Mouse (Mus musculus): ENCODE measurements around the gene Pepd. TPM values are rescaled to one million over a fixed set of nuclear protein-coding genes. Genes with fewer than 3 reads are reported as not detected.
A peak's percentile ranks its signal among the peaks of the same experiment; 100 is the strongest.

The Pepd gene
- polyA plus RNA-seq, 1 experiment from 2014 or later: 68.2 TPM

- Histone ChIP-seq H3K4me1 (ENCODE audit: insufficient read depth) (no peaks in the 10 kb centered on the region), H3K4me2 (no peak overlapping the region), H3K27me3 (ENCODE audit: insufficient read depth, low read length) (no peaks in the 10 kb centered on the region), H3K9ac (no peak overlapping the region), H3K27ac (ENCODE audit: low read depth) (no peak overlapping the region), H3K9me3 (ENCODE audit: low read depth, low read length) (no peaks in the 10 kb centered on the region), H3K36me3 (ENCODE audit: insufficient read depth) (peaks cover 57% of the 10 kb centered on the region), H3K4me3 (ENCODE audit: low read depth, low read length) (no peak overlapping the region)
- DNase-seq (no peak), ATAC-seq (ENCODE audit: insufficient read depth) (0 out of 2 replicates have a peak, but pooled peaks have one; percentile 35)
- TF ChIP-seq CTCF (IDR thresholded peaks at IDR 0.05; ENCODE audit: low read depth): no peak
- 91% methylated on average over 10 of the region's 10 CpGs for WGBS
Observed at GRCm38 (mm10) chr7:35043266-35043817, 131.2 kb downstream of the Pepd start.

GRCm38 (mm10) chr7:35044719-35045118 lies 132.5 kb downstream of the Pepd start:
- no peak for TF ChIP-seq CTCF (IDR thresholded peaks at IDR 0.05; ENCODE audit: low read depth)
- no peaks in the 10 kb centered on the region for H3K9me3 ChIP-seq (ENCODE audit: low read depth, low read length)
- no peak overlapping the region for H3K27ac ChIP-seq (ENCODE audit: low read depth)
- no peak overlapping the region for H3K4me2 ChIP-seq
- H3K36me3 ChIP-seq (ENCODE audit: insufficient read depth): peaks cover 65% of the 10 kb centered on the region
- H3K4me1 ChIP-seq (ENCODE audit: insufficient read depth): no peaks in the 10 kb centered on the region
- WGBS: 86% methylated on average over 2 of the region's 2 CpGs
- no peak for DNase-seq
- no peak for ATAC-seq (ENCODE audit: insufficient read depth)
- H3K27me3 ChIP-seq (ENCODE audit: insufficient read depth, low read length): no peaks in the 10 kb centered on the region
- no peak overlapping the region for H3K4me3 ChIP-seq (ENCODE audit: low read depth, low read length)
- no peak overlapping the region for H3K9ac ChIP-seq

GRCm38 (mm10) chr7:35046091-35046490 lies 133.9 kb downstream of the Pepd start:
- WGBS: 89% methylated on average over 4 of the region's 4 CpGs
- H3K27ac ChIP-seq (ENCODE audit: low read depth): no peak overlapping the region
- TF ChIP-seq CTCF (IDR thresholded peaks at IDR 0.05; ENCODE audit: low read depth): no peak
- no peaks in the 10 kb centered on the region for H3K4me1 ChIP-seq (ENCODE audit: insufficient read depth)
- no peaks in the 10 kb centered on the region for H3K9me3 ChIP-seq (ENCODE audit: low read depth, low read length)
- no peak overlapping the region for H3K9ac ChIP-seq
- DNase-seq (no peak), ATAC-seq (ENCODE audit: insufficient read depth) (no peak)
- H3K27me3 ChIP-seq (ENCODE audit: insufficient read depth, low read length): no peaks in the 10 kb centered on the region
- H3K4me2 ChIP-seq: no peak overlapping the region
- no peak overlapping the region for H3K4me3 ChIP-seq (ENCODE audit: low read depth, low read length)
- H3K36me3 ChIP-seq (ENCODE audit: insufficient read depth): peaks cover 73% of the 10 kb centered on the region

GRCm38 (mm10) chr7:35050540-35050939 lies 138.4 kb downstream of the Pepd start:
- Histone ChIP-seq H3K27me3 (ENCODE audit: insufficient read depth, low read length) (no peaks in the 10 kb centered on the region), H3K27ac (ENCODE audit: low read depth) (no peak overlapping the region), H3K9ac (no peak overlapping the region), H3K36me3 (ENCODE audit: insufficient read depth) (peaks cover 44% of the 10 kb centered on the region), H3K4me3 (ENCODE audit: low read depth, low read length) (no peak overlapping the region), H3K4me2 (no peak overlapping the region), H3K9me3 (ENCODE audit: low read depth, low read length) (no peaks in the 10 kb centered on the region), H3K4me1 (ENCODE audit: insufficient read depth) (peaks cover 8% of the 10 kb centered on the region; the same call in 1 of the 2 replicates)
- 91% methylated on average over 12 of the region's 12 CpGs for WGBS
- TF ChIP-seq CTCF (IDR thresholded peaks at IDR 0.05; ENCODE audit: low read depth): no peak
- no peak for ATAC-seq (ENCODE audit: insufficient read depth)
- no peak for DNase-seq

GRCm38 (mm10) chr7:35053161-35053560 lies 141.0 kb downstream of the Pepd start:
- Histone ChIP-seq H3K27ac (ENCODE audit: low read depth) (no peak overlapping the region), H3K9ac (no peak overlapping the region), H3K4me2 (no peak overlapping the region), H3K4me1 (ENCODE audit: insufficient read depth) (peaks cover 8% of the 10 kb centered on the region), H3K36me3 (ENCODE audit: insufficient read depth) (peaks cover 25% of the 10 kb centered on the region), H3K27me3 (ENCODE audit: insufficient read depth, low read length) (no peaks in the 10 kb centered on the region), H3K9me3 (ENCODE audit: low read depth, low read length) (no peaks in the 10 kb centered on the region), H3K4me3 (ENCODE audit: low read depth, low read length) (no peak overlapping the region)
- no peak for TF ChIP-seq CTCF (IDR thresholded peaks at IDR 0.05; ENCODE audit: low read depth)
- DNase-seq (no peak), ATAC-seq (ENCODE audit: insufficient read depth) (no peak)
- 92% methylated on average over 3 of the region's 3 CpGs for WGBS

- Histone ChIP-seq H3K36me3 (ENCODE audit: insufficient read depth) (peaks cover 19% of the 10 kb centered on the region), H3K4me2 (peak overlapping the region; percentile 93), H3K4me3 (ENCODE audit: low read depth, low read length) (0 out of 2 replicates have a peak overlapping the region, but pooled peaks have one; percentile 89), H3K27ac (ENCODE audit: low read depth) (no peak overlapping the region), H3K9me3 (ENCODE audit: low read depth, low read length) (no peaks in the 10 kb centered on the region), H3K4me1 (ENCODE audit: insufficient read depth) (peaks cover 8% of the 10 kb centered on the region), H3K27me3 (ENCODE audit: insufficient read depth, low read length) (no peaks in the 10 kb centered on the region), H3K9ac (no peak overlapping the region)
- DNase-seq: no peak
- TF ChIP-seq CTCF (IDR thresholded peaks at IDR 0.05; ENCODE audit: low read depth): no peak
- ATAC-seq (ENCODE audit: insufficient read depth): no peak
- WGBS: 84% methylated on average over 1 of the region's 1 CpGs
Observed at GRCm38 (mm10) chr7:35054286-35054685, 142.1 kb downstream of the Pepd start.

- ATAC-seq (ENCODE audit: insufficient read depth) (no peak), DNase-seq (no peak)
- Histone ChIP-seq H3K27ac (ENCODE audit: low read depth) (0 out of 2 replicates have a peak overlapping the region, but pooled peaks have one; percentile 81), H3K9me3 (ENCODE audit: low read depth, low read length) (no peaks in the 10 kb centered on the region), H3K27me3 (ENCODE audit: insufficient read depth, low read length) (no peaks in the 10 kb centered on the region), H3K9ac (peak overlapping the region; percentile 87), H3K36me3 (ENCODE audit: insufficient read depth) (peaks cover 11% of the 10 kb centered on the region), H3K4me2 (peak overlapping the region; percentile 93), H3K4me1 (ENCODE audit: insufficient read depth) (peaks cover 8% of the 10 kb centered on the region), H3K4me3 (ENCODE audit: low read depth, low read length) (peak overlapping the region; percentile 89)
- TF ChIP-seq CTCF (IDR thresholded peaks at IDR 0.05; ENCODE audit: low read depth): no peak
- WGBS: 38% methylated on average over 2 of the region's 2 CpGs
Observed at GRCm38 (mm10) chr7:35054977-35055618, 142.9 kb downstream of the Pepd start.
